Mouse (Mus musculus): ENCODE data around the gene Klhl12. TPM values are rescaled to one million over a fixed set of nuclear protein-coding genes. Genes with fewer than 3 reads are reported as not detected.

Klhl12 gene
- polyA plus RNA-seq, 1 experiment from 2014 or later: 20.5 TPM

DNA sequence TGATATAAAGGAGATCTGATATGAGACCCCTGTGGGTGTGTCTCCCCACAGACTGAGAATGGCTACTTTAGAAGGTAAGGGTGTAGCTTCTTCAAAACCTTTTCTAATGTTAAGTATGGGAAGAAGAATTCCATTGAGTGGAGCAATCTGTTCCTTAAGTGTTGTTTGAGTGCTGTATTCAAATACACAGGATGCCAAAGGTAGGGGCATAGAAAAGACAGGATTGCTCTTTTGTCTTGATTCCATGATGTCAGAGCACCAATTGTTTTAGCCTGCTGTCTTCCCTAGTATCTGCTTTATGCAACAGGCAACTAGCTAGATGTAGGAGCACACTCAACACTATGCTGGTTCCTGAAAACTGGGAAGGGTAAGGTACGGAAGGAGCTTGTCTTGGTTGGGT, 79.7 kb downstream of the Klhl12 start:
- ATAC-seq: no peak
- H3K9me3 ChIP-seq (ENCODE audit: control insufficient read depth, low read length): no peaks in the 10 kb centered on the region
- 95% methylated on average over 1 of the region's 1 CpGs for WGBS
- no peaks in the 10 kb centered on the region for H3K4me1 ChIP-seq (ENCODE audit: control insufficient read depth, insufficient read depth, low read length)
- no peak overlapping the region for H3K4me2 ChIP-seq (ENCODE audit: low read depth, low read length)
- no peak overlapping the region for H3K4me3 ChIP-seq (ENCODE audit: low read length)
- no peak overlapping the region for H3K9ac ChIP-seq (ENCODE audit: low read depth, low read length)
- H3K27ac ChIP-seq (ENCODE audit: low read length): no peak overlapping the region
- no peaks in the 10 kb centered on the region for H3K27me3 ChIP-seq (replicated peaks; ENCODE audit: control insufficient read depth, insufficient read depth, low read length)
- H3K36me3 ChIP-seq (ENCODE audit: control insufficient read depth, insufficient read depth, low read length): no peaks in the 10 kb centered on the region

DNA sequence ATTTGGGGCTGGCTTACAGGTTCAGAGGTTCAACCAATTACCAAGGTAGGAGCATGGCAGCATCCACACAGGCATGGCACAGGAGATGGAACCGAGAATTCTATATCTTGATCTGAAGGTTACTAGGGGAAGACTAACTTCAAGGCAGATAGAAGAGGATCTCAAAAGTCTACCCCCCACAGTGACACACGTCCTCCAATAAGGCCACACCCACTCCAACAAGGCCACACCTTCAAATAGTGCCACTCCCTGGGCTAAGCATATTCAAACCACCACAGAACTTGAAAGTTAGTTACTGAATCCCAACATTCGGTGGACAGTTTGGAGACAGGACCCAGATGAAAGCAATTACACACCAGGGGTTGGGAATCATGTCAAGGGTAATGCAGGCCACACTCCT, 80.2 kb downstream of the Klhl12 start:
- H3K9me3 ChIP-seq (ENCODE audit: control insufficient read depth, low read length): no peaks in the 10 kb centered on the region
- no peak overlapping the region for H3K27ac ChIP-seq (ENCODE audit: low read length)
- no peak overlapping the region for H3K4me3 ChIP-seq (ENCODE audit: low read length)
- no peaks in the 10 kb centered on the region for H3K4me1 ChIP-seq (ENCODE audit: control insufficient read depth, insufficient read depth, low read length)
- ATAC-seq: no peak
- no peak overlapping the region for H3K4me2 ChIP-seq (ENCODE audit: low read depth, low read length)
- no peaks in the 10 kb centered on the region for H3K27me3 ChIP-seq (replicated peaks; ENCODE audit: control insufficient read depth, insufficient read depth, low read length)
- no peaks in the 10 kb centered on the region for H3K36me3 ChIP-seq (ENCODE audit: control insufficient read depth, insufficient read depth, low read length)
- no peak overlapping the region for H3K9ac ChIP-seq (ENCODE audit: low read depth, low read length)
- WGBS: 68% methylated on average over 3 of the region's 3 CpGs

DNA sequence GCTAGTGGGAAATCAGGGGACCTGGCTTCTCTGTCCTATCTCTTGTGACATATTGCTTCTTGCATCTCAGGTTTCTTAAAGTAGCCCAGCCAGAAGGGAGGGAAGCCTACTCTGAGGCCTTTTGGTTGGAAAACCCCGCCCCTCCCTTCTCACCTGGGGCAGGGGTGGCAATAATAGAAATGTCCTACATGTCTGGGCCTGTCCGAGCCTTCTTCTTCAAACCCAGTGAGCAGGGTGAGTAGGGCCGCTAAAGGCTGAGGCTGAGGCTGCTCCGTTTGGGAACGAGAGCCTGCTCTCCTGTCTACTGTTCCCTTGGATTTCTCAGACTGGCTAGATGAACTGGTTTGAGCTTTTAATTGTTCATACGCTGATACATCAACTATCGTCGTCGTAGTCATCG, 85.3 kb downstream of the Klhl12 start:
- Histone ChIP-seq H3K4me3 (ENCODE audit: low read length) (no peak overlapping the region), H3K27ac (ENCODE audit: low read length) (no peak overlapping the region), H3K36me3 (ENCODE audit: control insufficient read depth, insufficient read depth, low read length) (no peaks in the 10 kb centered on the region), H3K4me1 (ENCODE audit: control insufficient read depth, insufficient read depth, low read length) (no peaks in the 10 kb centered on the region), H3K27me3 (replicated peaks; ENCODE audit: control insufficient read depth, insufficient read depth, low read length) (no peaks in the 10 kb centered on the region), H3K9me3 (ENCODE audit: control insufficient read depth, low read length) (no peaks in the 10 kb centered on the region), H3K4me2 (ENCODE audit: low read depth, low read length) (no peak overlapping the region), H3K9ac (ENCODE audit: low read depth, low read length) (no peak overlapping the region)
- 91% methylated on average over 10 of the region's 10 CpGs for WGBS
- ATAC-seq: no peak

Other genes starting within 250 kb of the Klhl12 start
- 6.8 and 8.2 TPM in 2 replicates for gene Adora1, start 220.1 kb upstream of the Klhl12 start, polyA plus RNA-seq (2015; fragmentation: Nextera tagmentation; extraction: Ambion mirVana)
- gene Myog, start 165.5 kb upstream of the Klhl12 start, polyA plus RNA-seq (2015; fragmentation: Nextera tagmentation; extraction: Ambion mirVana): 0.32 TPM in 2 replicates
- gene Ppfia4, start 122.6 kb upstream of the Klhl12 start, polyA plus RNA-seq (2015; fragmentation: Nextera tagmentation; extraction: Ambion mirVana): 4.6 and 4.7 TPM in 2 replicates
- gene Tmem183a, start 93.6 kb upstream of the Klhl12 start, polyA plus RNA-seq (2015; fragmentation: Nextera tagmentation; extraction: Ambion mirVana): 84.9 and 88.6 TPM in 2 replicates
- 0.07 TPM in 1 of 2 replicates, not detected in the other for gene 4933406M09Rik, start 69.6 kb upstream of the Klhl12 start, polyA plus RNA-seq (2015; fragmentation: Nextera tagmentation; extraction: Ambion mirVana)
- gene Cyb5r1, start 50.0 kb upstream of the Klhl12 start, polyA plus RNA-seq (2015; fragmentation: Nextera tagmentation; extraction: Ambion mirVana): 32.3 and 38.6 TPM in 2 replicates
- gene Adipor1, start 40.2 kb upstream of the Klhl12 start, polyA plus RNA-seq (2015; fragmentation: Nextera tagmentation; extraction: Ambion mirVana): 78.7 and 82.8 TPM in 2 replicates
- gene Rabif, start 39.1 kb downstream of the Klhl12 start, polyA plus RNA-seq (2015; fragmentation: Nextera tagmentation; extraction: Ambion mirVana): 37.6 and 41.2 TPM in 2 replicates
- gene Mgat4e, start 94.2 kb downstream of the Klhl12 start, polyA plus RNA-seq (2015; fragmentation: Nextera tagmentation; extraction: Ambion mirVana): not detected in 2 replicates
- gene Kdm5b, start 104.6 kb downstream of the Klhl12 start, polyA plus RNA-seq (2015; fragmentation: Nextera tagmentation; extraction: Ambion mirVana): 25.4 and 26.3 TPM in 2 replicates
- gene Syt2, start 191.1 kb downstream of the Klhl12 start, polyA plus RNA-seq (2015; fragmentation: Nextera tagmentation; extraction: Ambion mirVana): 1.1 and 1.4 TPM in 2 replicates

All from intestine, embryonic 16.5 days (tissue).